8 mouse cellular contexts compared by ENCODE assay signal in the genomic region with DNA sequence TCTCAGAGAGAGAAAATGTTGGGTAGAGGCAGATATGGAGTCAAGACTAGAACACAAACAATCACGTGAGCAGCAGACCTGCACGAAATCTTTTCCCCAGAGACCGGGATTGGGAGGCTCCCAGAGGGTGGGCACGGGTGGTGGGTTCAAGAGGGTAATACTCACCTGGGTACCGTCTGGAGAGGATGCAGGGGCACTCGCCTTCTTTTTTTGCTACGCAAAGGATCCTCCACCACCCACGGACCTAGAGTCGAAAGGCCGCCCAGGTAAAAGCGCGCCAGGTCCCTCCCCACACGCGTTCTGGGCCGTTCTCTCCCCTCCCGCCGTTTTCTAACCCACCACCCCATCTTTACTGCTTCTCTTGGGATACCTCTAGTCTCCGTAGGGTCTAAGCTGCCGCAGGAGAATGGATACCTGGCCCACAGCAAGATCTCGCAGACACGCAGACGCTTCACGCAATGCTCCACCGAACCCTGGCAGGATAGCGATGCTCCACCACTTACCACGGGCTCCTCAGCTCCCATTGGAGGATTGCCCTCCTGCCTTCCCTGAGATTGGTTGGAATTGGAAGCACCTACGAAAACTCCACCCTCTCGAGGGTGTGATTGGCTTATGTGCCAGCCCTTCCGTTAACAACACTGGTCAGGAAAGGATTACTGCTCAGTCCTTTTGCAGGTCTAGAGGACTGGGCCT. TPM values are rescaled to one million over a fixed set of nuclear protein-coding genes. Genes with fewer than 3 reads are reported as not detected.
DNase-seq lines count a peak whose midpoint lies in the region; ATAC-seq lines count a peak whose summit lies in the region.

A gene (minus strand): TSS at position 500 of the 693 bp plus-strand sequence.

- peak; percentile 79 for DNase-seq in cerebellum, postnatal 36 days
- DNase-seq in frontal cortex, postnatal 25 days (ENCODE audit: low spot score in 2 of 2): peak; percentile 36 to 43
- peak; percentile 70 to 88 for DNase-seq in layer of hippocampus, postnatal 14 days (ENCODE audit: low spot score in 2 of 2)
- peak; percentile 86 for DNase-seq in lung, postnatal 10 days
- DNase-seq in retina, adult 2 months (ENCODE audit: low read depth, low spot score): peak; percentile 70
- DNase-seq in thymus, postnatal 25 days: peak; percentile 66

- peaks cover 70% of the 10 kb centered on the region for H3K27me3 ChIP-seq in hindbrain, embryonic 13.5 days

- no peaks in the 10 kb centered on the region for H3K9me3 ChIP-seq in hindbrain, embryonic 13.5 days

- H3K4me1 ChIP-seq in hindbrain, embryonic 13.5 days (replicated peaks): peaks cover 12% of the 10 kb centered on the region; the same call in 1 of the 2 replicates

- H3K9ac ChIP-seq in hindbrain, embryonic 13.5 days: peak within 1 kb of the TSS; percentile 76

- H3K4me2 ChIP-seq in hindbrain, embryonic 13.5 days: peak within 1 kb of the TSS; percentile 56

- H3K27ac ChIP-seq in hindbrain, embryonic 13.5 days: peak within 1 kb of the TSS; percentile 81

- ATAC-seq in activated CD4-positive, CD25-positive, alpha-beta regulatory T cell, adult 4 months: peak; percentile 100
- peak; percentile 99 for ATAC-seq in hindbrain, embryonic 13.5 days (ENCODE audit: low FRiP score)

- H3K36me3 ChIP-seq in hindbrain, embryonic 13.5 days: no peaks in the 10 kb centered on the region

- 16% methylated on average over 29 of the region's 29 CpGs for WGBS in hindbrain, embryonic 13.5 days

- peak within 1 kb of the TSS; percentile 53 for H3K4me3 ChIP-seq in hindbrain, embryonic 13.5 days

RNA-seq across cellular contexts. Expression of the gene that starts here (rescaled TPM):
- 10 to 100 TPM; 25.4 to 26.8 TPM for polyA plus RNA-seq in activated CD4-positive, CD25-positive, alpha-beta regulatory T cell, adult 4 months (2017; shearing (Covaris generic))
- polyA plus RNA-seq in hindbrain, embryonic 13.5 days (2015; fragmentation: Nextera tagmentation; extraction: Ambion mirVana): 26.5 and 26.6 TPM in 2 replicates
- total RNA-seq in layer of hippocampus, postnatal 14 days (2021): 10 to 100 TPM; 48.1 to 50.2 TPM

Comparison
In these comparisons a context has a peak if more than half of its experiments do, and no peak if none do; other contexts are left out.
1. Peak in every context shown above with its lines: DNase-seq, ATAC-seq, H3K4me3 ChIP-seq and H3K27ac ChIP-seq.